Mouse (Mus musculus): Measurements from ENCODE around the gene Ankrd24. TPM values are rescaled to one million over a fixed set of nuclear protein-coding genes. Genes with fewer than 3 reads are reported as not detected.
"Not testable (repeated sequence)": the region's sequence is repeated elsewhere in the genome, so short reads cannot be mapped to it uniquely, and the experiment has no call there.

The Ankrd24 gene
- polyA plus RNA-seq, 1 experiment from 2014 or later: 6.4 TPM

DNA sequence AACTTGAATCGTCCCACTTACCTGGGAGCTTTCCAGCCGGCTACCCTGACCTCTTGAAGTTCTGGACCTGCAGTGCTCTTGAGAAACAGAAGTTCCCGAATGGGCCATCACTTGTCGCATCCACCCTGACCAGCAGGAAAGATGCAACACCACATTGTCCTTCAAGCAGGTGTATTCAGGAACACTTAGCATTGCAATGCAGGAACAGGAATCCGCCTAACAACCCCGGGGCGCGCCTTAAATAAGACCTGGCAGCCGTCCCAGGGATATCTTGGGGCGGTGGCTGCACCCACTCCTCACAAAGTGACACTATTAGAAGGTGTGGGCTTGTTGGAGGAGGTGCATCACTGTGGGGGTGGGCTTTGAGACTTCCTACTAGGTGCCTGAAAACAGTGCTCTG, 26.8 kb downstream of the Ankrd24 start:
- peaks cover 73% of the 10 kb centered on the region for H3K9me3 ChIP-seq (replicated peaks)
- peaks cover 60% of the 10 kb centered on the region for H3K36me3 ChIP-seq (ENCODE audit: poor library complexity, severe bottlenecking)
- peaks cover 2% of the 10 kb centered on the region; the same call in 1 of the 2 replicates for H3K4me1 ChIP-seq
- H3K4me3 ChIP-seq: no peak overlapping the region
- ATAC-seq: no peak
- H3K9ac ChIP-seq: no peak overlapping the region
- WGBS: 96% methylated on average over 10 of the region's 10 CpGs
- H3K27me3 ChIP-seq: no peaks in the 10 kb centered on the region
- no peak overlapping the region for H3K27ac ChIP-seq
- no peak overlapping the region for H3K4me2 ChIP-seq

DNA sequence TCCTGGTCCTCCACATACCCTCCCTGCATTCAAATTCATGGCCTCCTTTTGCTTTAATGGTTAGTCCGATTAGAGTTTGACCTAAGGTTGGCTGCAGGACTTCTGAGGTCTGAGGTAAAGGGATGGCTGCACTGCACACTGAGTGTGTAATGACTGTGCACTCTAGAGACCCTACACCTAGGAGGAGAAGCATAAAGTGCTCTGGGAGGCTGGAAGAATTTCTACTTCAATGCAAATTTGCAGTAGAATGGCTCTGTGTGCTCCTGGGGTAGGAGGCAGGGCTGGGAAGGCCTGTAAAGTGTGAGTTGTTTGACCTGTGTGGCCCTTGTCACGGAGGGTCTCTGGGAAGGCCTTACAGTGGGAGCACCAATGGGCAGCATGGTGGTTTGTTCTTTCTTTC, 27.8 kb downstream of the Ankrd24 start:
- Histone ChIP-seq H3K4me3 (no peak overlapping the region), H3K4me2 (no peak overlapping the region), H3K4me1 (no peaks in the 10 kb centered on the region), H3K9ac (no peak overlapping the region), H3K36me3 (ENCODE audit: poor library complexity, severe bottlenecking) (peaks cover 60% of the 10 kb centered on the region), H3K27ac (no peak overlapping the region), H3K9me3 (replicated peaks) (peaks cover 67% of the 10 kb centered on the region), H3K27me3 (no peaks in the 10 kb centered on the region)
- ATAC-seq: no peak
- WGBS: 92% methylated on average over 2 of the region's 2 CpGs

- not testable (repeated sequence) for H3K36me3 ChIP-seq (ENCODE audit: poor library complexity, severe bottlenecking); H3K4me3 ChIP-seq; H3K4me2 ChIP-seq; H3K4me1 ChIP-seq; H3K27me3 ChIP-seq; ATAC-seq; H3K27ac ChIP-seq; H3K9me3 ChIP-seq (replicated peaks); H3K9ac ChIP-seq
- WGBS: no CpG with 5 or more reads among the region's 18 CpGs
Measured at GRCm38 (mm10) chr10:81687114-81687513, 58.8 kb downstream of the Ankrd24 start.

Other genes starting within 250 kb of the Ankrd24 start
- 76.7 and 87.3 TPM in 2 replicates for gene Dohh, start 244.1 kb upstream of the Ankrd24 start, polyA plus RNA-seq (2015; fragmentation: Nextera tagmentation; extraction: Ambion mirVana)
- 4.2 and 5.8 TPM in 2 replicates for gene Gm48551, start 244.1 kb upstream of the Ankrd24 start, polyA plus RNA-seq (2015; fragmentation: Nextera tagmentation; extraction: Ambion mirVana)
- gene Gm48552, start 239.5 kb upstream of the Ankrd24 start, polyA plus RNA-seq (2015; fragmentation: Nextera tagmentation; extraction: Ambion mirVana): 2.1 and 2.3 TPM in 2 replicates
- gene Smim24, start 235.5 kb upstream of the Ankrd24 start, polyA plus RNA-seq (2015; fragmentation: Nextera tagmentation; extraction: Ambion mirVana): 1.8 TPM in 2 replicates
- gene Nfic, start 172.9 kb upstream of the Ankrd24 start, polyA plus RNA-seq (2015; fragmentation: Nextera tagmentation; extraction: Ambion mirVana): 18.5 and 25.2 TPM in 2 replicates
- 48.8 and 57.4 TPM in 2 replicates for gene Celf5, start 145.8 kb upstream of the Ankrd24 start, polyA plus RNA-seq (2015; fragmentation: Nextera tagmentation; extraction: Ambion mirVana)
- 56.8 and 60.9 TPM in 2 replicates for gene Ncln, start 132.1 kb upstream of the Ankrd24 start, polyA plus RNA-seq (2015; fragmentation: Nextera tagmentation; extraction: Ambion mirVana)
- 0.52 and 0.53 TPM in 2 replicates for gene S1pr4, start 128.4 kb upstream of the Ankrd24 start, polyA plus RNA-seq (2015; fragmentation: Nextera tagmentation; extraction: Ambion mirVana)
- 0.48 and 0.57 TPM in 2 replicates for gene Gna15, start 104.3 kb upstream of the Ankrd24 start, polyA plus RNA-seq (2015; fragmentation: Nextera tagmentation; extraction: Ambion mirVana)
- 79.0 and 84.3 TPM in 2 replicates for gene Gna11, start 83.3 kb upstream of the Ankrd24 start, polyA plus RNA-seq (2015; fragmentation: Nextera tagmentation; extraction: Ambion mirVana)
- gene Aes, start 69.1 kb upstream of the Ankrd24 start, polyA plus RNA-seq (2015; fragmentation: Nextera tagmentation; extraction: Ambion mirVana): 430 and 502 TPM in 2 replicates
- gene Tle2, start 54.0 kb upstream of the Ankrd24 start, polyA plus RNA-seq (2015; fragmentation: Nextera tagmentation; extraction: Ambion mirVana): 15.1 and 17.7 TPM in 2 replicates
- 1.8 and 4.1 TPM in 2 replicates for gene Tle6, start 27.5 kb upstream of the Ankrd24 start, polyA plus RNA-seq (2015; fragmentation: Nextera tagmentation; extraction: Ambion mirVana)
- 2.0 and 3.7 TPM in 2 replicates for gene BC025920, start 22.3 kb upstream of the Ankrd24 start, polyA plus RNA-seq (2015; fragmentation: Nextera tagmentation; extraction: Ambion mirVana)
- 56.6 and 65.3 TPM in 2 replicates for gene Sirt6, start 743 bp upstream of the Ankrd24 start, polyA plus RNA-seq (2015; fragmentation: Nextera tagmentation; extraction: Ambion mirVana)
- 5.4 and 5.6 TPM in 2 replicates for gene Gm10778, start 20.5 kb downstream of the Ankrd24 start, polyA plus RNA-seq (2015; fragmentation: Nextera tagmentation; extraction: Ambion mirVana)
- 22.8 and 23.2 TPM in 2 replicates for gene Zfp433, start 76.3 kb downstream of the Ankrd24 start, polyA plus RNA-seq (2015; fragmentation: Nextera tagmentation; extraction: Ambion mirVana)
- gene Gm3055, start 142.6 kb downstream of the Ankrd24 start, polyA plus RNA-seq (2015; fragmentation: Nextera tagmentation; extraction: Ambion mirVana): 12.3 and 19.5 TPM in 2 replicates
- gene Gm4767, start 183.6 kb downstream of the Ankrd24 start, polyA plus RNA-seq (2015; fragmentation: Nextera tagmentation; extraction: Ambion mirVana): 2.8 and 4.3 TPM in 2 replicates
- 11.1 and 12.6 TPM in 2 replicates for gene Gm32687, start 235.4 kb downstream of the Ankrd24 start, polyA plus RNA-seq (2015; fragmentation: Nextera tagmentation; extraction: Ambion mirVana)

Data from forebrain, embryonic 13.5 days (tissue).